Mouse (Mus musculus) left cerebral cortex, postnatal 10 days (tissue): ENCODE results near the gene Hip1. TPM values are rescaled to one million over a fixed set of nuclear protein-coding genes. Genes with fewer than 3 reads are reported as not detected.

Experiments
- DNase-seq, 2 experiments: peaks; one replicate each; pipeline ENCODE4 v3.0.0; 2021 to 2022; ENCODE audit warnings: low spot score in 2 of 2, mixed read lengths in 1 of 2; ENCODE audit errors: extremely low spot score in 1 of 2
- intact Hi-C: fragments of 180-260 bp; cut with DNase I; formaldehyde crosslinking; loops from one replicate; pipeline ENCODE4 v1.15.1; 2025
- total RNA-seq, 2 experiments: library from RNA; stranded (reverse); gene quantifications; 2 replicates each; pipeline ENCODE4 v1.2.3; 2021

The Hip1 gene
- total RNA-seq, result 10 to 100 TPM; 80.5 to 85.2 TPM

- intact Hi-C loops, result no loop called here
- DNase-seq, result peak; percentile 98 to 99
Observed at GRCm38 (mm10) chr5:135544865-135545797, at the start of gene Hip1. TSS of gene Hip1 (minus strand) at chr5:135545120.

GRCm38 (mm10) chr5:135589996-135590784, 45.3 kb upstream of the Hip1 start:
- no peak for DNase-seq
- intact Hi-C loops, result no loop called here

GRCm38 (mm10) chr5:135587764-135588163, 42.8 kb upstream of the Hip1 start:
- intact Hi-C loops, result no loop called here

GRCm38 (mm10) chr5:135585691-135586090, 40.8 kb upstream of the Hip1 start:
- no peak for DNase-seq
- intact Hi-C loops, result no loop called here

More at GRCm38 (mm10) chr5:135587764-135588163, 42.8 kb upstream of the Hip1 start:
- DNase-seq, result no peak

- intact Hi-C loops, result no loop called here
Observed at GRCm38 (mm10) chr5:135582330-135582729, 37.4 kb upstream of the Hip1 start.

GRCm38 (mm10) chr5:135579331-135579751, 34.4 kb upstream of the Hip1 start:
- intact Hi-C loops, result no loop called here
- DNase-seq, result peak; percentile 40 to 58

More at GRCm38 (mm10) chr5:135582330-135582729, 37.4 kb upstream of the Hip1 start:
- no peak for DNase-seq

GRCm38 (mm10) chr5:135576055-135576454, 31.1 kb upstream of the Hip1 start:
- DNase-seq, result no peak
- intact Hi-C loops, result no loop called here

GRCm38 (mm10) chr5:135573006-135573405, 28.1 kb upstream of the Hip1 start, which contains the start of gene Ccl24:
TSS of gene Ccl24 (minus strand) at chr5:135573049.
- DNase-seq, result no peak
- intact Hi-C loops, result no loop called here

- intact Hi-C loops, result no loop called here
- no peak for DNase-seq
Observed at GRCm38 (mm10) chr5:135568698-135569097, 23.8 kb upstream of the Hip1 start.

GRCm38 (mm10) chr5:135567556-135568265, 22.8 kb upstream of the Hip1 start:
- intact Hi-C loops, result no loop called here

GRCm38 (mm10) chr5:135563469-135563868, 18.5 kb upstream of the Hip1 start, which contains the start of gene Ccl26:
TSS of gene Ccl26 (minus strand) at chr5:135563569.
- intact Hi-C loops, result no loop called here
- DNase-seq, result no peak

More at GRCm38 (mm10) chr5:135567556-135568265, 22.8 kb upstream of the Hip1 start:
- no peak for DNase-seq

GRCm38 (mm10) chr5:135557671-135558070, 12.8 kb upstream of the Hip1 start:
- intact Hi-C loops, result no loop called here
- no peak for DNase-seq

GRCm38 (mm10) chr5:135557051-135557450, 12.1 kb upstream of the Hip1 start:
- DNase-seq, result no peak
- intact Hi-C loops, result no loop called here

GRCm38 (mm10) chr5:135556259-135556658, 11.3 kb upstream of the Hip1 start:
- intact Hi-C loops, result no loop called here

GRCm38 (mm10) chr5:135551591-135551990, 6.7 kb upstream of the Hip1 start:
- intact Hi-C loops, result loop anchor here (5.0 kb wide), 2 partner anchors 66 to 211 kb away; no protein-coding TSS in a partner anchor
- no peak for DNase-seq

More at GRCm38 (mm10) chr5:135556259-135556658, 11.3 kb upstream of the Hip1 start:
- DNase-seq, result no peak

- no peak for DNase-seq
- intact Hi-C loops, result loop anchor here (5.0 kb wide), 2 partner anchors 66 to 211 kb away; no protein-coding TSS in a partner anchor
Observed at GRCm38 (mm10) chr5:135550910-135551309, 6.0 kb upstream of the Hip1 start.

GRCm38 (mm10) chr5:135547990-135548389, 3.1 kb upstream of the Hip1 start:
- intact Hi-C loops, result no loop called here
- no peak for DNase-seq

GRCm38 (mm10) chr5:135544032-135544558, 825 bp downstream of the Hip1 start:
- DNase-seq, result peak in 1 of 2 experiments; percentile 46
- intact Hi-C loops, result no loop called here
